Mouse (Mus musculus) gastrocnemius, postnatal 10 days (tissue): ENCODE data around the gene Gpr137. TPM values are rescaled to one million over a fixed set of nuclear protein-coding genes. Genes with fewer than 3 reads are reported as not detected.

Source experiments
- DNase-seq: peaks from one replicate; pipeline ENCODE4 v3.0.0; 2021; ENCODE audit warnings: mixed read lengths
- microRNA-seq, 2 experiments: library from miRNA; unstranded; fragments of <30 nt; microRNA quantifications; one replicate each; pipeline ENCODE4 v1.2.0; 2021
- total RNA-seq, 2 experiments: library from RNA; stranded (reverse); gene quantifications; 2 replicates each; pipeline ENCODE4 v1.2.3; 2021

Gene Gpr137
- total RNA-seq, 2 experiments from 2014 or later = 8.9 to 10.0 TPM

DNA sequence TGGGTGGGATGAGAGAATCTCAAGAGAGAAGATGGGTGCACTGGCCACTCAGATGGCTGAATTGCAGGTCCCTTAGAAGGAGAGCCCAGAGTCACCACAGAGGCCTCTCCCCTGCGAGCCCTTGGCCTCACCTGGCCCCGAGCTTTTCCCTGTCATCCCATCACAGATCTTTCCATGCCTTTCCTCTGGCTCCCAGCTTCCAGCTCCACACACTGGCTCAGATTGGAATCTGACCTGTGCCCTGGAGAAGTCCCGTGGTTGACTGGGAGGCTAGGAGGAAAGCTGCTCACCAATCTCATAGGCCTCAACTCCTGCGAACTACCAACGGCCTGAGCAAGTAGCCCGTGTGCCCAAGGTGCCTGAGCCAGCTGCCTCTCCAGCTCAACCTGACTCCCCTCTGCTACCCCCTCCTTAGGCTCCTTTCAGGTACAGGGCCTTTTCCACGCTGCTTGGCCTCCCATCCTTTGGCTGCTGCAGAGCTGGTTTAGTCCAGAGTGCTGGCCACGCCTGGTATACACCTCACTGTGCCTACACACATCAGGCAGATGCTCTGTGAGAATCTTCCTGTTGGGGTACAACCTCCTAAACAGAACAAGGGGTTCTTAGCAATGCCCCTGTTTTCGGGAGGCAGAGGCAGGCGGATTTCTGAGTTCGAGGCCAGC lies 36.7 kb downstream of the Gpr137 start:
- no peak for DNase-seq

DNA sequence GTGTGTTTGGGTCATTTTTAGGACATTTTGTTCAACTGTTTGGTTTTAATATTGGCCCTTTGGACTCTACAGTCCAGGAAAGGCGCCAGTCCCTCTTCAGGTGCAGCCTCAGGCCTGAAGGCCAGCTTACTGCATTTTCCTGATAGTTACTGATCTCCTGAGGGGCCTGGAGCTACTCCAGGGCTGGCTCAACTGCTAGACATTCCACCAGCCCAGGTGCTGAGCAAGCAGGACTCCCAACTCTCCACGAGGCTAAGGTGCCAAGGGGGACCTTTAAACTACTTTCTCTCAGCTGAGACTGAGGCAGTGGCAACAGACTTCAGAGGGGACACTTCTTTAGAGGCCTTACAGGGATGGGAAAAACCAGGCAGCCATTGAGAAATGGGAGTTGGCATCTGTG lies 37.4 kb downstream of the Gpr137 start:
- no peak for DNase-seq

DNA sequence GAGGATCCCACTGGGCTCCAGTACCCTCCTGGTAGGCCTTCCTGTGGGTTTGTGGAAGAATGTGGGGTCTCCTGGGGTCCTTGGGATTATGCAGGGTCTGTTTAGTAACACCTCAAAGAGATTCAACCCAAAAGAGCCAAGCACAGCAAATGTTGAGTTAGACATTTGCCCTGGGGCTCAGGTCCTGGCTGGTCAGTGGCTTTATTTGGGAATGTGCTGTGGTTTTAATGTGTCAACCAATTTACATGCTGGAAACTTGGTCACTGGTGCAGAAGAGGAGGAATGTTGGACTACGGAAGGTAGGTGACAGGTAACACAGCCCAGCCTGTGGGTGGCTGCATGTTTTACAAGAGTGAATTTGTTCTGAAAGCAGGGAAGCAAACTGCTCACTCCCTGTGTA lies 39.2 kb downstream of the Gpr137 start:
- no peak for DNase-seq

DNA sequence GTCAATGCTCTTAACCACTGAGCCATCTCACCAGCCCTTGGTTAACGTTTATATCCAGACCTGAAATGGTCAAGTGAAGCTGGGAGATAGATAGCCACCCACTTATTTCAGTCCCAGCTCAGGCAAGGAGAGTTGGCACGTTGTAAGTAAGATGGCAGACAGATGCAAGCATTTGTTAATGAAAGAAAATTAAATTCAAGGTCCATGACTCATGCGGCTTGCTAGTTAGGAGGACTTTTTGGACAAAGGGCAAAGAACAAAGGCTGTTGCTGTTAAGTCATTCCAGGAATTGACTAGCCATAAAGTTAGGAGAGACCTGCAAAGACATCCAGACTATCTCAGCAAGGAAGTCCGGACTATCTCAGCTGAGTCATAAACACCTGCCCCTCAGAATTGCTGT lies 42.6 kb downstream of the Gpr137 start:
- DNase-seq = no peak

DNA sequence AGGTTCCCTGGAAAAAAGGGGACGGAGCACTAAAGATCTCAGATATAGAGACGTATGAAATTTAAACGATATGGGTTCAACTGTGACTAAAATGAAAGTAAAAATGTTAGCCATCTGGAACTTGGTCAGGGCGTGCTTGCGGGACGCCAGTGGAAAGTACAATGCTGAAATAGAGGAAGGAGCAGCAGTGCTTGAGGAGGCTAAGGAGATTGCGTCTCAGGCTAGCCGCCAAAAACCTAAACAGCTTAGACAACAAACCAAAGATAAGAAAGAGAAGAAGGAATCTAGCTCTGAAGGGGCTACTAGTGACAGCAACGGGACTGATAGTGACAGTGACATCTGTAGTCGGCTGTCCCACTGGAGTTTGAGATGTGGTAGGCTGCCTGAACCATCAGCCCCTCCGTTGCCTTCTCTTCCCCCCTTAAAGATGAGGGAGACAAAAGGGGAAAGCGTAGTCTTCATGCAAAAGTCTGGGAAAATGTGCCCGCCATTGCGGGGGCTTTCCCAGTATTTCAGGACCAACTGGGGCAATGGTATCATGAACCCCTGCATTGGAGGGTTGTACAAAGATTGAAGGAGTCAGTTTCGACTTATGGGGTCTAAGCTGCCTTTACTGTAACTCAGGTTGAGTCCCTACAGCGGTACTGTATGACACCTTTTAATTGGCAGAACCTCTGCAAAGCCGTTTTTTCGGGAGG lies 46.5 kb downstream of the Gpr137 start:
- peak; percentile 1 for DNase-seq

DNA sequence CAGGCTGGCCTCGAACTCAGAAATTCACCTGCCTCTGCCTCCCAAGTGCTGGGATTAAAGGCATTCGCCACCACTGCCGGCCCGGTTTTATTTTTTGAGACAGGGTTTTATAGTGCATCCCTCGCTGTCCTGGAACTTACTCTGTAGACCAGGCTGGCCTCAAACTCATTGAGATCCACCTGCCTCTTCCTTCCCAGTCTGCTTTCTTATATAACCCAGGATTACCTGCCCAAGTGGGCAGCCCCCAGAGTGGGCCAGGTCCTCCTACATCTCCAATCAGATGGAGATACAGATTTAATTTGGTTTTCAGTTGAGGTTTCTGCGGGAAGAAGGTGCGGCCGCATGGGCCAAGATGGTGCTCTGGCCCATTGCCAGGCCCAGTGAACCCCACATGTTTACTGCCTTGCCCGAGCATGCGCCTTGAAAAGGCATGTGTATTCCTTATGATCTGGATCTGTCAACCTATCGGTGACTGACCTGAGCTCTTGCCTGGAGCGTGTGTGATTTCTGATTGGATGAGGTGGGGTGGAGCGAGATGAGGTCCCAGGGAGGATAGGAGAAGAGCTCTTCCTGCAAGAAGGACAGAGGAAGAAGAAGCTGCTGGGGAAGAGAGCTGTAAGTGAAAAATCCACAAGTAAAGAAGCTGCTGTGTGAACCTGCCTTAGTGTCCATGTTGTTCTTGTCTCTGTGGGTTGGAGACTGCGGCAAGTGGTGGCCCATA lies 48.4 kb downstream of the Gpr137 start:
- peak; percentile 1 for DNase-seq

DNA sequence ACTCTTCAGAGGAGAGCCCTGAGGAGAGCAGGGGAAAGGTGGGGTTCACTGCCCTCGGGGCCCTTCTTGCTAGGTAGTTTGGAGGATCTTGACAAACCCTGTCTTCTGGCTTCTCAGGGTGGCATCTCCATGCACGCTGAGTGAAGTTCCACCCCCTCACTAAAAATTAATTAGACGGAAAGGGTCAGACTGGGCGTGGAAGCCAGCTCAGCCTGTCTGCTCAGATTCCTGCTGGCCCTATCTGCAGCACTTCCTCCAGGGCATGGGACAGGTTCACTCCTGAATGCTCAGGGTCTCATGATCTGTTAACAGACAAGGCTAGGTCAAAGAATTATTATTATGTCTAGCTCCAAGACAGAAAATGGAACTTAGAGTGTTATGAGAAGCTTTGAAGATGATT lies 49.8 kb downstream of the Gpr137 start:
- no peak for DNase-seq

Small RNAs within 50 kb of the gene (microRNA-seq; reads per million reads assigned to microRNA genes)
- 1.6 to 2.8 reads per million in 2 experiments for gene Mir6990

Other genes starting within 250 kb of the Gpr137 start
- 10 to 100 TPM; 12.1 to 12.2 TPM for gene Rps6ka4, start 101.8 kb downstream of the Gpr137 start, total RNA-seq
- 1 to 10 TPM in 1 of 2 experiments, under 1 TPM in 1; 0.97 to 1.5 TPM for gene Ccdc88b, start 84.3 kb downstream of the Gpr137 start, total RNA-seq
- gene Trmt112, start 32.8 kb downstream of the Gpr137 start, total RNA-seq = 10 to 100 TPM; 45.2 to 48.1 TPM
- gene Prdx5, start 32.4 kb downstream of the Gpr137 start, total RNA-seq = 100 to 1,000 TPM; 150 to 152 TPM
- 10 to 100 TPM; 45.8 to 45.9 TPM for gene Esrra, start 20.7 kb downstream of the Gpr137 start, total RNA-seq
- not detected for gene Catsperz, start 17.1 kb downstream of the Gpr137 start, total RNA-seq
- not detected for gene Kcnk4, start 8.0 kb downstream of the Gpr137 start, total RNA-seq
- gene Bad, start 619 bp downstream of the Gpr137 start, total RNA-seq = 10 to 100 TPM; 16.0 to 21.4 TPM
- 100 to 1,000 TPM; 261 to 293 TPM for gene Ppp1r14b, start 32.5 kb upstream of the Gpr137 start, total RNA-seq
- 10 to 100 TPM; 12.1 to 17.3 TPM for gene Plcb3, start 34.0 kb upstream of the Gpr137 start, total RNA-seq
- gene Fkbp2, start 38.0 kb upstream of the Gpr137 start, total RNA-seq = 10 to 100 TPM; 16.6 to 23.3 TPM
- gene Vegfb, start 45.2 kb upstream of the Gpr137 start, total RNA-seq = 10 to 100 TPM; 73.4 to 94.4 TPM
- 10 to 100 TPM; 32.5 to 33.9 TPM for gene Dnajc4, start 50.1 kb upstream of the Gpr137 start, total RNA-seq
- gene Nudt22, start 53.6 kb upstream of the Gpr137 start, total RNA-seq = 10 to 100 TPM; 16.6 to 21.4 TPM
- gene Trpt1, start 53.7 kb upstream of the Gpr137 start, total RNA-seq = 10 to 100 TPM; 19.1 to 20.8 TPM
- gene Fermt3, start 77.0 kb upstream of the Gpr137 start, total RNA-seq = 1 to 10 TPM; 1.7 to 4.9 TPM
- 100 to 1,000 TPM in 1 of 2 experiments, 10 to 100 TPM in 1; 98.2 to 100 TPM for gene Stip1, start 97.5 kb upstream of the Gpr137 start, total RNA-seq
- 100 to 1,000 TPM; 201 to 216 TPM for gene Macrod1, start 114.3 kb upstream of the Gpr137 start, total RNA-seq
- gene Flrt1, start 163.2 kb upstream of the Gpr137 start, total RNA-seq = under 1 TPM; 0.61 to 0.99 TPM